Mouse (Mus musculus) stomach, embryonic 16.5 days (tissue): ENCODE measurements around the gene Casp12. TPM values are rescaled to one million over a fixed set of nuclear protein-coding genes. Genes with fewer than 3 reads are reported as not detected.
"Not testable (repeated sequence)": the region's sequence is repeated elsewhere in the genome, so short reads cannot be mapped to it uniquely, and the experiment has no call there.

ENCODE experiments used
- ATAC-seq: fragments of 200-750 bp; cut with Nextera tagmentation; 2 replicates; pipeline ENCODE4 v1.8.0; 2017; ENCODE audit warnings: moderate number of reproducible peaks, moderate TSS enrichment; ENCODE audit not compliant: insufficient read depth, low FRiP score
- H3K27ac ChIP-seq: fragments of 300-500 bp; sonication (generic); 2 replicates; pipeline ENCODE4 v1.5.1; 2014; ENCODE audit warnings: low read length
- H3K27me3 ChIP-seq: fragments of 300-500 bp; sonication (generic); 2 replicates; pipeline ENCODE4 v1.6.1; 2014; ENCODE audit warnings: low read length, control low read depth, mixed read lengths; ENCODE audit not compliant: control insufficient read depth, insufficient read depth
- H3K36me3 ChIP-seq: fragments of 300-500 bp; sonication (generic); 2 replicates; pipeline ENCODE4 v1.6.1; 2014; ENCODE audit warnings: low read length; ENCODE audit not compliant: control insufficient read depth, insufficient read depth
- H3K4me1 ChIP-seq: fragments of 300-500 bp; sonication (generic); 2 replicates; pipeline ENCODE4 v1.6.1; 2014; ENCODE audit warnings: low read length, control low read depth, mixed read lengths; ENCODE audit not compliant: control insufficient read depth, insufficient read depth
- H3K4me2 ChIP-seq: fragments of 300-500 bp; sonication (generic); 2 replicates; pipeline ENCODE4 v1.6.1; 2014; ENCODE audit warnings: low read depth, low read length, mixed read lengths
- H3K4me3 ChIP-seq: fragments of 300-500 bp; sonication (generic); replicated peaks from 2 replicates; pipeline ENCODE4 v1.5.1; 2014; ENCODE audit warnings: mild to moderate bottlenecking, low read length
- H3K9ac ChIP-seq: fragments of 300-500 bp; sonication (generic); 2 replicates; pipeline ENCODE4 v1.6.1; 2014; ENCODE audit warnings: low read length
- H3K9me3 ChIP-seq: fragments of 300-500 bp; sonication (generic); replicated peaks from 2 replicates; pipeline ENCODE4 v1.6.1; 2016; ENCODE audit warnings: low read length, control low read depth; ENCODE audit not compliant: control insufficient read depth
- WGBS: fragments of 180-500 bp; shearing (Covaris S2); extraction: QIAGEN DNeasy Blood & Tissue Kit; methylation state at CpG from one replicate; pipeline ENCODE4 v1.1.7; 2014; 5-methylcytosine and 5-hydroxymethylcytosine counted together
- polyA plus RNA-seq: library from polyadenylated mRNA; unstranded; fragments of >200 nt; fragmentation: Nextera tagmentation; extraction: Ambion mirVana; gene quantifications from 2 replicates; pipeline ENCODE4 v1.2.1, GENCODE M21; 2015

Gene Casp12
- polyA plus RNA-seq, 1 experiment from 2014 or later: 8.1 TPM

DNA sequence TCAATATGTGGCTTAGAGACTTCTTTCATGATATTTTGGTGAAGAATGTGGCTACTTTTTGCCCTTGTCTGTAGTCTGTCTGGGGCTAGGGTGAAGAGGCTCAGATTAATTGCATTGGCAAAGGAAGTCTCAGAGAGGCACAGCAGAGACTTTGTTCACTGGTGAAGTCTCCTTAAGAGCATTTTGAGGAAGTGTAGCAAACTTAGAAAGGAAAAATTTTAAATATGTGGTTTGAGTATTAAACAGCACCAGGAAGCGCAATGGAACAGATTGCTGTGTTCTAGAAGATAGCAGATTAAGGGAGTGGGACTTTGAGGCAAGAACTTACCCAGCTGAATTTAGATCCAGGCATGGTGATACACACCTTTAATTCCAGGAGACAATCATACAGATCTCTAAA, 11.8 kb upstream of the Casp12 start:
- Histone ChIP-seq H3K9ac (no peak overlapping the region), H3K27ac (no peak overlapping the region), H3K4me3 (no peak overlapping the region), H3K36me3 (no peaks in the 10 kb centered on the region), H3K4me2 (no peak overlapping the region), H3K4me1 (no peaks in the 10 kb centered on the region), H3K27me3 (no peaks in the 10 kb centered on the region), H3K9me3 (no peaks in the 10 kb centered on the region)
- 85% methylated on average over 1 of the region's 1 CpGs for WGBS
- no peak for ATAC-seq

DNA sequence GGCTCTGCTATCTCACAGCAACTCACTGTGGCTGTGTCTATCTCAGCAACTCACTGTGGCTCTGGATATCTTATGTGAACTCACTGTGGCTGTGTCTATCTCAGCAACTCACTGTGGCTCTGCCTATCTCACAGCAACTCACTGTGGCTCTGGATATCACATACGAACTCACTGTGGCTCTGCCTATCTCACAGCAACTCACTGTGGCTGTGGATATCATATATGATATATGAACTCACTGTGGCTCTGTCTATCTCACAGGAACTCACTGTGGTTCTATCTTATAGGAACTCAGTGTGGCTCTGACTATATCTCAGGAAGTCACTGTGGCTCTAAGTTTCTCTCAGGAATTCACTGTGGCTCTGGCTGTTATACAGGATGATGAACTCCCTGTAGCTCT, 2.1 kb upstream of the Casp12 start:
- Histone ChIP-seq H3K27me3 (no peaks in the 10 kb centered on the region), H3K9ac (no peak overlapping the region), H3K4me3 (no peak overlapping the region), H3K4me1 (no peaks in the 10 kb centered on the region), H3K36me3 (no peaks in the 10 kb centered on the region), H3K4me2 (no peak overlapping the region), H3K27ac (no peak overlapping the region), H3K9me3 (no peaks in the 10 kb centered on the region)
- ATAC-seq: no peak
- 62% methylated on average over 1 of the region's 1 CpGs for WGBS

DNA sequence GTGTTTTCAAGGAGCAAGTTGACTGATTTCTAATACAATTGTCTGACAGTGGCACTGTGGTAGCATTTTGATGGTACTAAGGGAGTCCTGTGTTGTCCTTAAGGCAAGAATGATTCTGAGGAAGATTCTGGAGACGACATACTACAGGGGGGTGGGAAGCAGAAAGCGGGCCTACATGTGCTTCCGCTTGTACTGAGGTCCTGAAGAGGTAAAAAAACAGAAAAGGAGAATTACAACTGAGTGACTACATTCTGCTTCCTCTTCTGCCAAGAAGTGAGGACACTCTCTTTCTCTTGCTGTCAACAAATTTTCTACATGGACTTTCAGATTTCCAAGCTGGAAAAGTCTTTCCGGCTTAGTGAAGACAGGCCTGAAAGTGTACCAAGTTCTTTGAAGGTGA, 1.1 kb upstream of the Casp12 start:
- no peak for ATAC-seq
- Histone ChIP-seq H3K27ac (no peak overlapping the region), H3K4me3 (no peak overlapping the region), H3K4me2 (no peak overlapping the region), H3K27me3 (no peaks in the 10 kb centered on the region), H3K9ac (no peak overlapping the region), H3K9me3 (no peaks in the 10 kb centered on the region), H3K36me3 (no peaks in the 10 kb centered on the region), H3K4me1 (no peaks in the 10 kb centered on the region)
- 88% methylated on average over 4 of the region's 4 CpGs for WGBS

DNA sequence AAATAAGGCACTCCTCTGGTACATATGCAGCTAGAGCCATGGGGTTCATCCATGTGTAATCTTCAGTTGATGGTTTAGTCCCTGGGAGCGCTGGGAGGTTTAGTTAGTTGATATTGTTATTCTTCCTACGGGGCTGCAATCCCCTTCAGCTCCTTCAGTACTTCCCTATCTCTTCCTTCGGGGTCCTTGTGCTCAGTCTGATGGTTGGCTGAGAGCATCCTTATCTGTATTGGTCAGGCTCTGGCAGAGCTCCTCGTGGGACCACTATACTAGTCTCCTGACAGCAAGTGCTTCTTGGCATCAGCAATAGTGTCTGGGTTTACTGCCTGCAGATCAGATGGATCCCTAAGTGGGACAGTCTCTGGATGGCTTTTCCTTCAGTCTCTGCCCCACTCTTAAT, 2.2 kb downstream of the Casp12 start:
- no peak overlapping the region for H3K27ac ChIP-seq
- 83% methylated on average over 4 of the region's 4 CpGs for WGBS
- H3K4me1 ChIP-seq: no peaks in the 10 kb centered on the region
- H3K4me2 ChIP-seq: no peak overlapping the region
- H3K27me3 ChIP-seq: no peaks in the 10 kb centered on the region
- no peak overlapping the region for H3K4me3 ChIP-seq
- no peaks in the 10 kb centered on the region for H3K36me3 ChIP-seq
- no peak for ATAC-seq
- H3K9me3 ChIP-seq: no peaks in the 10 kb centered on the region
- no peak overlapping the region for H3K9ac ChIP-seq

DNA sequence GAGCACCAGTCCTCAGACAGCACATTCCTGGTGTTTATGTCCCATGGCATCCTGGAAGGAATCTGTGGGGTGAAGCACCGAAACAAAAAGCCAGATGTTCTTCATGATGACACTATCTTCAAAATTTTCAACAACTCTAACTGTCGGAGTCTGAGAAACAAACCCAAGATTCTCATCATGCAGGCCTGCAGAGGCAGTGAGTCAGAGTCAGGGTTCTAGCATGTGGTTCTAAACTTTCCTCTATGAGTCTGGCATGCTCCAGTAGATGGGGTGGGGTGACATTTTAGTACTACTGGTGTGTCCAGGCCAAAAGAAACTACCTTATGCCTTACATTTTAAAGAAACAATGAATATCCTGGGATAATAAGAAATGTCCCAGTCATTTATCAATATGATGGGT, 8.4 kb downstream of the Casp12 start:
- Histone ChIP-seq H3K9ac (no peak overlapping the region), H3K9me3 (no peaks in the 10 kb centered on the region), H3K4me2 (no peak overlapping the region), H3K36me3 (no peaks in the 10 kb centered on the region), H3K4me3 (no peak overlapping the region), H3K4me1 (no peaks in the 10 kb centered on the region), H3K27me3 (no peaks in the 10 kb centered on the region), H3K27ac (no peak overlapping the region)
- ATAC-seq: no peak
- WGBS: 70% methylated on average over 2 of the region's 2 CpGs

DNA sequence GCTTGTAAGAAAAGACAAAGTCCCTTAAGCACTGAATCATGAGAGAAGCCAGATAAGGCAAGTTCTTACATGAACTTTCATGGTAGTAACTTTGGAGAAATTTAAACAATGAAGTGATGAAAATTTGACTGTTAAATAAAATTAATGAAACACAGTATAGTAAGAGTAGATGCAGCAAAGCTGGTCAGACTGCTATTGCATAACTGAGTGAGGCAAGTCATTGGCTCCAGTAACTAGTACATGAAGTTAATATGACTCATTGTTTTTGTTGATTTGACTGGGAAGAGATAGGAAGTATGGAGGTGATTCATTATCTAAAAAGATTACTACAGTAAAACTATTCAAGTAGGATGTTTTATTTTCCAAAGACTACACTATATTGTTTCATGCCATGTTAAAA, 11.6 kb downstream of the Casp12 start:
- Histone ChIP-seq H3K4me1 (no peaks in the 10 kb centered on the region), H3K27me3 (no peaks in the 10 kb centered on the region), H3K9ac (no peak overlapping the region), H3K9me3 (no peaks in the 10 kb centered on the region), H3K4me2 (no peak overlapping the region), H3K4me3 (no peak overlapping the region), H3K36me3 (no peaks in the 10 kb centered on the region), H3K27ac (no peak overlapping the region)
- ATAC-seq: no peak

DNA sequence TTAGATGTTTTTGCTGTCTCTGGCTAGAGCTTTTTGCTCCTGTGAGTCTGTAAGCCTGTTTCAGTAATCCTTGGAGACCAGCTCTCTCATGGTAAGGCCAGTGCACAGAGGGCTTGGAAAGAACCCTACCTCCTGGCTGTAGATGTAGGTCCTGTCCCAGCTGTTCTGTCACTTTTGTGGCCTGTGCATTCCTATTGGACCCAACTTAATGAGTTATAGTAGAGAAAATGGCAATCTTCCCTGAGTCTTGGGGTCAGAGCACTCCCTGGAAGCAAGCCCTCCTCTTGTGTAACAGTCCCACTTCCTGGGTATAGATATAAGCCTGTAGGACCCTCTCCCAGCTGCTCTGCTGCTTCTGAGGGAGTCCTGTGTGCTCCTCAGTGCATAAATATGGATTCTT, 48.3 kb downstream of the Casp12 start:
- H3K4me2 ChIP-seq: no peak overlapping the region
- no peak for ATAC-seq
- H3K4me1 ChIP-seq: no peaks in the 10 kb centered on the region
- no peaks in the 10 kb centered on the region for H3K36me3 ChIP-seq
- H3K4me3 ChIP-seq: no peak overlapping the region
- no peaks in the 10 kb centered on the region for H3K9me3 ChIP-seq
- H3K9ac ChIP-seq: no peak overlapping the region
- H3K27me3 ChIP-seq: no peaks in the 10 kb centered on the region
- H3K27ac ChIP-seq: no peak overlapping the region

DNA sequence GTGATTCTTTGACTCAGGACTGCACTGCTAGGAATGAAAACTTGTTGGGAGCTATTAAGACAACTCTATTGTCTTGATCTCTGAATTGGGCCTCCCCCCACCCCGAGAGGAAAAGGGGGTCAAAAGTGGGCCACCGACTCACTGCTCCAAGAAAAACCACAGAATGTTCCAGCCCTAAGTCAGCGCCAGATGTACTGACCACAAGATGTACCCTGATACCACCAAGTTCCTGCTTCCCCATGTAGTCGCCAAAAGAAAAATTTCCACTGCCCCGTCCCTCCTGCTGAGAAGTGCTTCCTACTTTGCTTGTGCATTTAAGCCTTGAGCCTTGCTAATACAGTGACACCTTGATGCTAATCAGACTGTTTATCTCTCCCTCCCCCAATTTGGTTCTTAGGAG, 50.6 kb downstream of the Casp12 start:
- H3K27me3 ChIP-seq, H3K9ac ChIP-seq, H3K27ac ChIP-seq, H3K4me2 ChIP-seq, H3K4me3 ChIP-seq, ATAC-seq, H3K9me3 ChIP-seq, H3K4me1 ChIP-seq, H3K36me3 ChIP-seq: not testable (repeated sequence)
- 78% methylated on average over 5 of the region's 5 CpGs for WGBS

DNA sequence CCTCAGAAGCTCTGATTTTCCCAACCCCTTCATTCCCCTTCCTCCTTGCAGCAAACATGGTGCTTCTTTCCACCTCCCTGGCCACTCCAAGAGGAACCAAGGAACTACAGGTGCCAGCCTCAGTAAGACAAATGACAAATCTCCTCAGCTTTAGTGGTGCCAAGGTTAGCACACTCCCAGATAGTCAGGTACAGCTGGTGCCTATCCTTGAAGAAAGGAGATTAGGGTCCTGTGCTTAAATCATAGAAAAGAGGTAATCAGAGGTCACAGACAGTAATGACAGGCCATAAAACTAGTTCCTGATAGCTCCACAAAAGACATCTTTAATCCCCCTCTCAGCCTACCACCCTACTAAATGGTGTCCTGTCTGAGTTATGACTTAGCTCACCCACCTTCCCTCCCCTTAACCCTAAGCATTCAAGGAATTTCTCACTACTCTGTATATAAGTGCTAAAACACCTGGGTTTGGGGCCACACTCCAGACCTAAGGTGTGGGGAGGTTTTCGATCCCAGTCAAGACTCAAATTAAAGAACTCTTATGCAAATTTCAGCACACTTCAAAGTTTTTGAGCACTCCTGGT, 65.8 kb downstream of the Casp12 start:
- no peak overlapping the region for H3K4me3 ChIP-seq
- no peak overlapping the region for H3K27ac ChIP-seq
- no peaks in the 10 kb centered on the region for H3K9me3 ChIP-seq
- H3K4me2 ChIP-seq: no peak overlapping the region
- 71% methylated on average over 1 of the region's 1 CpGs for WGBS
- H3K9ac ChIP-seq: no peak overlapping the region
- H3K4me1 ChIP-seq: no peaks in the 10 kb centered on the region
- H3K36me3 ChIP-seq: no peaks in the 10 kb centered on the region
- no peaks in the 10 kb centered on the region for H3K27me3 ChIP-seq
- no peak for ATAC-seq
